Mouse (Mus musculus): ENCODE measurements around the gene Olfr629. TPM values are rescaled to one million over a fixed set of nuclear protein-coding genes. Genes with fewer than 3 reads are reported as not detected.

Gene Olfr629
- polyA plus RNA-seq (2012; rRNA removed): 0.06 and 0.08 TPM in 2 replicates

GRCm38 (mm10) chr7:103744843-103745242, at the start of gene Olfr629:
Gene Olfr629 (minus strand): TSS chr7:103744943.

DNA sequence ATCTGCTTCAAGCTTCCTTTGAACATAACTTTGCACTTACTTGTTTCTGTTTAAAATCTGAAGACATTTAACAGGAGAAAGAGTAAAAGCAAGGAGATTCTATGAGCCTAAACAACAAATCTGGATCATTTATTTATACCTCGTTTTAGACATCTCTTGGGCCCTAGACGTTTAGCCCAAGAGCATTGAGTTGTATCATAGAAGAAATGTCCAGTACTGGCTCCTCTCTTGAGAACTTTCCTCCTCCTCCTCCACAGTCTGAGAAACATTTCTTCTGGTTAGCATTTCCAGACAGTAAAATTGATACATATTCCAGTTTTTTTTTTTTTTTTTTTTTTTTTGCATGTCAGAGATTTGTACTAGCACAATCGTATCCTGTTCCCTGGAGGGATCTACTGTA, 47.0 kb upstream of the Olfr629 start, which contains the start of gene Olfr67:
TSS of gene Olfr67 (minus strand) at position 101 of the 400 bp plus-strand sequence.

DNA sequence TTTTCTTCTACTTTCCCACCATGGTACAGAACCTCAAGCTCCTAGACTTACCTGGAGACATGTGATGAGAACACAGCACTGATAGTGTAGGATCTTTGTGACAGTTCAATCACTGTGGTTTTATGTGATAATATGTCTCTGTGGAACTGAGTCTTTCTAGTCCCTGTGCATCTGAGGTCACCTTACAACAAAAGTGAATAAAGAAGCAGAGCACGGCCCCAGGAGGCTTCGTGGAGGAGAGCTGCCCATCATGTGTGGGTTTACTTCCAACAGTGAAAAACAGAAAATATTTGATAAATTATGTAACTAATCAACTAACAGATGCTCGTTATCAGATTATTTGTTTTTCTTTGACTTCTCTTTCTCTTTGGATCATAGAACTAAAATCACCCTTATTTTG, 34.9 kb upstream of the Olfr629 start, which contains the start of gene Olfr68:
TSS of gene Olfr68 (minus strand) at position 101 of the 400 bp plus-strand sequence.

DNA sequence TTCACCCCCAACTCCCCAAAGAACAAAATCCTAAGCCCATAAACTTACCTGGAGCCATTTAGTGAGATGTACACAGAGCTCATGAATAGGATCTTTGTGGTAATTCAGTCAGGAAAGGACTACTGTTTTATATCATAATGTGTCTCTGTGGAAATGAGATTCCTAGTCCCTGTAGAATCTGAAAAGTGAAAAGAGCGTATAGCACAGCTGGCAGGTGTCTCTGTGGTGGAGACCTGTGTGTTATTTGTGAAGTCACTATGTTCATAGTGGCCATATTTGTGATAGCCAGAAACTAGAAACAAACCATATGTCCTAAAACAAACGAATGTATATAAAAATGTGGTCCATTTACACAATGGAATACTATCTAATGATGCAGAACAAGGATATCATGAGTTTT, 26.8 kb upstream of the Olfr629 start, which contains the start of gene Olfr69:
TSS of gene Olfr69 (minus strand) at position 101 of the 400 bp plus-strand sequence.

DNA sequence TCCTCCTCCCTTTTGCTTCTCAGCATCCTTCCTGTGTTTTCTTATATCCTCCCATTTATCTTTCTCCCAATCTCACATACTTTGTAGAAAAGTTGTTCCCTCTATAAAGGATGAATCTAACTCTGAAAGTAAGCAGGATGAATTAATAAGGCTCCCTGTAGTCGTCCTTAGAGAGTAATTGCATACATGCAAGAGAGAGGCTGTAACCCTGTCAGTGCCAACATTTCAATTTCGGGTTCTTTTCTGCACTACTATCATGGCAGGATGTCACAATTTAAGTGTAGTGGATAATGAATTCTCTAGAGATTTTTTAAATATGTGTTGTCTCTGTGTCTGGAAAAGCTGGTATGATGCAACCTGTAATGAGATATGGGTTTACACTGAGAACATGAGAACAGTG, 12.5 kb upstream of the Olfr629 start, which contains the start of gene Olfr630:
TSS of gene Olfr630 (minus strand) at position 101 of the 400 bp plus-strand sequence.

DNA sequence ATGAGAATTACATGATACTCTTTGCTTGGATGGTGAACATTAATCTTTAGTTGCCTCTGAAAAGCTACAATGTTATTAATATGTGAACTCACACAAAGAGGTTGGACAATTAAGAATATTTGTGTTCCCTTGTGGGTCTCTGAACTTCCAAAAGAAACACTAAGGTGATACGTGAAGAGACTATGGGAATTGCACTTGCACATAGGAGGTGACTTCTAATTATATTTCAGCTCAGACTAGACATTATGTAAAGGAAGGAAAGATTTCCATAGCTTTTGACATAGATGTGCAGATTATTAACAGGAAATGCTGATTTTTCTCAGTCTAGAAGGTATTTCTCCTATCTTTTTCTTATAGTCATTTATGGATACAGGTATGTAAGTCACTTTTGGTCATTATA, 14.7 kb downstream of the Olfr629 start, which contains the start of gene Olfr628:
TSS of gene Olfr628 (plus strand) at position 301 of the 400 bp plus-strand sequence.

DNA sequence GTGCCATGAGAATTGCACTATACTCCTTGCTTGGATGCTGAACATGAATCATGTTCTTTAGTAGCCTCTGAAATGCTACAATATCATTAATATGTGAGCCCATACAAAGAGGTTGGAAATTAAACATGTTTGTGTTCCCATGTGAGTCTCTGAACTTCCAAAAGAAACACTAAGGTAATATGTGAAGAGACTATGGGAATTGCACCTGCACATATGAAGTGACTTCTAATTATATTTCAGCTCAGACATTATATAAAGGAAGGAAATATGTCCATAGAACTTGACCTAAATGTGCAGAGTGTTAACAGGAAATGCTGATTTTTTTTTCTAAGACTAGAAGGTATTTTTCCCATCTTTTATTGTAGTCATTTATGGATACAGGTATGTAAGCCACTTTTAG, 30.4 kb downstream of the Olfr629 start, which contains the start of gene Olfr243:
TSS of gene Olfr243 (plus strand) at position 301 of the 400 bp plus-strand sequence.

Other genes starting within 250 kb of the Olfr629 start
- gene Olfr609, start 246.9 kb downstream of the Olfr629 start, polyA plus RNA-seq (2012; rRNA removed): not detected in 2 replicates
- gene Olfr610, start 232.8 kb downstream of the Olfr629 start, polyA plus RNA-seq (2012; rRNA removed): not detected in 2 replicates
- gene Olfr611, start 224.1 kb downstream of the Olfr629 start, polyA plus RNA-seq (2012; rRNA removed): not detected in 2 replicates
- not detected in 2 replicates for gene Olfr612, start 202.2 kb downstream of the Olfr629 start, polyA plus RNA-seq (2012; rRNA removed)
- not detected in 2 replicates for gene Olfr613, start 196.9 kb downstream of the Olfr629 start, polyA plus RNA-seq (2012; rRNA removed)
- not detected in 2 replicates for gene Olfr615, start 188.9 kb downstream of the Olfr629 start, polyA plus RNA-seq (2012; rRNA removed)
- gene Olfr616, start 175.8 kb downstream of the Olfr629 start, polyA plus RNA-seq (2012; rRNA removed): not detected in 2 replicates
- gene Olfr617, start 171.9 kb downstream of the Olfr629 start, polyA plus RNA-seq (2012; rRNA removed): not detected in 2 replicates
- not detected in 2 replicates for gene Olfr618, start 154.8 kb downstream of the Olfr629 start, polyA plus RNA-seq (2012; rRNA removed)
- gene Olfr619, start 144.4 kb downstream of the Olfr629 start, polyA plus RNA-seq (2012; rRNA removed): not detected in 2 replicates
- gene Olfr620, start 132.4 kb downstream of the Olfr629 start, polyA plus RNA-seq (2012; rRNA removed): not detected in 2 replicates
- gene Olfr622, start 102.2 kb downstream of the Olfr629 start, polyA plus RNA-seq (2012; rRNA removed): 0.02 TPM in 1 of 2 replicates, not detected in the other
- gene Olfr623, start 81.2 kb downstream of the Olfr629 start, polyA plus RNA-seq (2012; rRNA removed): not detected in 2 replicates
- gene Olfr624, start 73.8 kb downstream of the Olfr629 start, polyA plus RNA-seq (2012; rRNA removed): under 0.01 TPM in 2 replicates
- not detected in 2 replicates for gene Olfr625-ps1, start 62.2 kb downstream of the Olfr629 start, polyA plus RNA-seq (2012; rRNA removed)
- gene Olfr243, start 30.3 kb downstream of the Olfr629 start, polyA plus RNA-seq (2012; rRNA removed): not detected in 2 replicates
- not detected in 2 replicates for gene Olfr628, start 14.6 kb downstream of the Olfr629 start, polyA plus RNA-seq (2012; rRNA removed)
- gene Olfr630, start 12.4 kb upstream of the Olfr629 start, polyA plus RNA-seq (2012; rRNA removed): 0.03 TPM in 2 replicates
- gene Olfr69, start 26.7 kb upstream of the Olfr629 start, polyA plus RNA-seq (2012; rRNA removed): 0.01 TPM in 1 of 2 replicates, not detected in the other
- 0.06 and 0.08 TPM in 2 replicates for gene Olfr68, start 34.8 kb upstream of the Olfr629 start, polyA plus RNA-seq (2012; rRNA removed)
- 0.01 and 0.02 TPM in 2 replicates for gene Olfr67, start 46.9 kb upstream of the Olfr629 start, polyA plus RNA-seq (2012; rRNA removed)
- gene Hbb-bt, start 69.1 kb upstream of the Olfr629 start, polyA plus RNA-seq (2012; rRNA removed): 72,714 and 77,546 TPM in 2 replicates
- 210,584 and 218,066 TPM in 2 replicates for gene Hbb-bs, start 83.2 kb upstream of the Olfr629 start, polyA plus RNA-seq (2012; rRNA removed)
- gene Hbb-bh2, start 95.6 kb upstream of the Olfr629 start, polyA plus RNA-seq (2012; rRNA removed): 0.17 and 0.27 TPM in 2 replicates
- gene Hbb-bh1, start 98.2 kb upstream of the Olfr629 start, polyA plus RNA-seq (2012; rRNA removed): 208 and 218 TPM in 2 replicates
- gene Hbb-y, start 108.3 kb upstream of the Olfr629 start, polyA plus RNA-seq (2012; rRNA removed): 398 and 559 TPM in 2 replicates
- 0.01 and 0.05 TPM in 2 replicates for gene Olfr66, start 141.3 kb upstream of the Olfr629 start, polyA plus RNA-seq (2012; rRNA removed)
- gene Olfr64, start 149.5 kb upstream of the Olfr629 start, polyA plus RNA-seq (2012; rRNA removed): not detected in 2 replicates
- not detected in 2 replicates for gene Olfr65, start 158.5 kb upstream of the Olfr629 start, polyA plus RNA-seq (2012; rRNA removed)
- 0.45 and 0.77 TPM in 2 replicates for gene Olfr631, start 183.9 kb upstream of the Olfr629 start, polyA plus RNA-seq (2012; rRNA removed)
- gene Olfr632, start 189.4 kb upstream of the Olfr629 start, polyA plus RNA-seq (2012; rRNA removed): 1.6 and 1.8 TPM in 2 replicates
- 0.02 and 0.09 TPM in 2 replicates for gene Olfr633, start 199.5 kb upstream of the Olfr629 start, polyA plus RNA-seq (2012; rRNA removed)
- under 0.01 TPM in 2 replicates for gene Olfr635, start 226.2 kb upstream of the Olfr629 start, polyA plus RNA-seq (2012; rRNA removed)